Mouse (Mus musculus) heart, adult 2 months (tissue): ENCODE measurements around the gene Pim2. TPM values are rescaled to one million over a fixed set of nuclear protein-coding genes. Genes with fewer than 3 reads are reported as not detected.

ENCODE experiments used
- DNase-seq, 2 experiments: peaks; one replicate each; pipeline ENCODE4 v3.0.0; 2021
- H3K27ac ChIP-seq: fragments of 200-600 bp; 2 replicates; pipeline ENCODE4 v1.8.1; 2022
- H3K27me3 ChIP-seq: fragments of 200-500 bp; 2 replicates; pipeline ENCODE4 v1.6.1; 2012; ENCODE audit warnings: mild to moderate bottlenecking, low read length, inconsistent platforms, mixed read lengths; ENCODE audit not compliant: control insufficient read depth, insufficient read depth
- H3K36me3 ChIP-seq: fragments of 200-500 bp; 2 replicates; pipeline ENCODE4 v1.6.1; 2012; ENCODE audit warnings: low read length, inconsistent platforms; ENCODE audit not compliant: control insufficient read depth, insufficient read depth
- H3K4me1 ChIP-seq: fragments of 200-500 bp; 2 replicates; pipeline ENCODE4 v1.6.1; 2011; ENCODE audit warnings: low read length; ENCODE audit not compliant: control insufficient read depth, insufficient read depth
- H3K4me3 ChIP-seq: fragments of 200-600 bp; 2 replicates; pipeline ENCODE4 v1.8.1; 2022
- H3K79me2 ChIP-seq: fragments of 200-500 bp; replicated peaks from 2 replicates; pipeline ENCODE4 v1.6.1; 2012; ENCODE audit warnings: mild to moderate bottlenecking, inconsistent platforms, low read length, moderate library complexity, mixed read lengths; ENCODE audit not compliant: control insufficient read depth, insufficient read depth
- H3K9ac ChIP-seq: fragments of 200-500 bp; 2 replicates; pipeline ENCODE4 v1.6.1; 2012; ENCODE audit warnings: low read depth, mild to moderate bottlenecking, control low read depth, inconsistent platforms, low read length, mixed read lengths
- CTCF ChIP-seq: fragments of 200-600 bp; IDR thresholded peaks from 2 replicates; pipeline ENCODE4 v1.8.1; 2022; ENCODE audit warnings: antibody characterized with exemption, mild to moderate bottlenecking, moderate library complexity
- EP300 ChIP-seq: fragments of 200-500 bp; IDR thresholded peaks from 2 replicates; pipeline ENCODE4 v1.6.1; 2011; ENCODE audit warnings: low read depth, low read length, control low read depth; ENCODE audit not compliant: insufficient read depth
- POLR2A ChIP-seq: fragments of 200-500 bp; IDR thresholded peaks from 2 replicates; pipeline ENCODE4 v1.6.1; 2011; ENCODE audit warnings: mild to moderate bottlenecking, low read depth, low read length, control low read depth; ENCODE audit not compliant: insufficient read depth
- WGBS: fragments of 180-500 bp; shearing (Covaris S2); methylation state at CpG from one replicate; pipeline ENCODE4 v1.1.7; 2018; 5-methylcytosine and 5-hydroxymethylcytosine counted together
- intact Hi-C: fragments of 180-260 bp; cut with DNase I; formaldehyde crosslinking; loops from one replicate; pipeline ENCODE4 v1.15.1; 2025
- long read RNA-seq: library from polyadenylated mRNA; stranded (forward); transcript quantifications from one replicate; pipeline ENCODE4 v2.0.0, GENCODE M21; 2021
- polyA plus RNA-seq: library from polyadenylated mRNA; depleted of rRNA; stranded (reverse); fragments of >200 nt; gene quantifications from 2 replicates; pipeline ENCODE4 v1.2.3, GENCODE M21; 2012; rRNA removed
- total RNA-seq, 2 experiments: library from RNA; stranded (reverse); gene quantifications; 2 replicates each; pipeline ENCODE4 v1.2.3; 2021

Gene Pim2
- 1 to 10 TPM; 2.6 to 4.0 TPM for total RNA-seq
- 4.7 and 5.7 TPM in 2 replicates for polyA plus RNA-seq
- long read RNA-seq, partial matches to known transcripts: 0 of 3 reads
- long read RNA-seq, other reads (novel, unspliced or antisense): 1 of 3 reads

- Histone ChIP-seq H3K4me3 (peak within 1 kb of the TSS; percentile 54), H3K4me1 (no peaks in the 10 kb centered on the region), H3K27ac (peak within 1 kb of the TSS; percentile 5; the same call in 1 of the 2 replicates), H3K9ac (peak within 1 kb of the TSS; percentile 57), H3K79me2 (no peaks in the 10 kb centered on the region), H3K36me3 (no peaks in the 10 kb centered on the region), H3K27me3 (no peaks in the 10 kb centered on the region)
- intact Hi-C loops: no loop called here
- 12% methylated on average over 35 of the region's 38 CpGs for WGBS
- peak; percentile 70 to 85 for DNase-seq
- TF ChIP-seq POLR2A (no peak), CTCF (0 out of 2 replicates have a peak, but pooled peaks have one; percentile 3), EP300 (0 out of 2 replicates have a peak, but pooled peaks have one; percentile 19)
Measured at GRCm38 (mm10) chrX:7878007-7878419, at the start of gene Pim2. TSS of gene Pim2 (plus strand) at chrX:7878262.

- 47% methylated on average over 1 of the region's 1 CpGs for WGBS
- intact Hi-C loops: no loop called here
Measured at GRCm38 (mm10) chrX:7837146-7837545, 40.9 kb upstream of the Pim2 start.

GRCm38 (mm10) chrX:7840842-7841162, 37.3 kb upstream of the Pim2 start:
- Histone ChIP-seq H3K4me1 (peaks cover 4% of the 10 kb centered on the region), H3K4me3 (peak overlapping the region; percentile 37), H3K9ac (no peak overlapping the region), H3K36me3 (peaks cover 4% of the 10 kb centered on the region), H3K79me2 (no peaks in the 10 kb centered on the region; the same call in 1 of the 2 replicates), H3K27ac (peak overlapping the region; percentile 95), H3K27me3 (no peaks in the 10 kb centered on the region)
- DNase-seq: no peak
- WGBS: 14% methylated on average over 7 of the region's 7 CpGs
- intact Hi-C loops: no loop called here
- TF ChIP-seq POLR2A (no peak), EP300 (no peak)

More at GRCm38 (mm10) chrX:7837146-7837545, 40.9 kb upstream of the Pim2 start:
- Histone ChIP-seq H3K4me3 (no peak overlapping the region), H3K27ac (no peak overlapping the region), H3K4me1 (no peaks in the 10 kb centered on the region), H3K9ac (no peak overlapping the region), H3K27me3 (no peaks in the 10 kb centered on the region), H3K79me2 (no peaks in the 10 kb centered on the region; the same call in 1 of the 2 replicates), H3K36me3 (no peaks in the 10 kb centered on the region)
- DNase-seq: no peak
- no peak for TF ChIP-seq CTCF
- no peak for TF ChIP-seq POLR2A
- TF ChIP-seq EP300: no peak

DNA sequence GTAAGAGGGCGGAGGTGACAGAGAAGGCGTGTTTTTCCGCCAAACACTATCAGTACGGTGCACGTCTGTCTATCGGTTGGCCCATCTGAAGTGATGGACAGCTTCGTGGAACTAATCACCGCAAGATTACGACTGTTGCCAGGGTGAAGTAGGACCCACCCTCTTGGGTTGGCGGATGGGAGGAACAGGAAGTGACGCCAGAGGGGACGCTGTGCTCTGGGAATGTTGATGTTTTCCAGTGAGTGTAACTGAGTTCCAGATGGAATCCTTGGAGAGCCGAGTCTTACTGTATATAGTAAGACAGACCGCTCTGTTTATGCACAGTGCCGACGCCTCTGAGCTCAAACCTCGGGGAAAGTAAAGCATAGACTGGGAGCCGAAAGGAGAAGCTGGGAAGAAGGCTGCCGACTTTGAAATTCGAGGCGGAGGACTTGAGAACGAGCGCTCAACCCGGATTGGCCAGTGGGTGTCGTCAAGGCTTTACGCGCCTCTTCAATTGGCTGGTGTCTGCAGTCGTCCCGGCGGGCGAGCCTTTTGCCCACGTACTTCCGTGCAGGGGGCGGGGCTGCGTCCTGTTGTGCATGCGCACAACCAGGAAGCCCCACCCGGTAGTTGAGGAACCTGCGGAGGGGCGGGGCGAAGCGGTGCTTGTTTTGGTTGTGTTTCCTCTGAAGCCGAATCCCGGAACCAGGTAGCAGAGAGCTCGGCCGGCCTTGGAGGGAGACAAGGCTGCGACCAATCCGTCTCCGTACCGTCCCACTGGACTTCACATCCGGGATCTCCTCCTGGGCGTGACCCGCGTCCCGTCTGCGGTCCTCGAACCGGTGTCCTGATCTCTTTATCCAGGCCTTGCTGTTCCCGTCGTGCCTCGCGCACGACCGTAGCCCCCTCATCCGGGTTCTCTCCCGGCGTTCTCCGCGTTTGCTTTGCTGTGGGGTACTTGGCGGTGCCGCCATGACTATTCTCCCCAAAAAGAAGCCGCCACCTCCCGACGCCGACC, 36.6 kb upstream of the Pim2 start, which contains the start of gene Otud5:
TSS of gene Otud5 (plus strand) at position 202 of the 1,000 bp plus-strand sequence.
- Histone ChIP-seq H3K9ac (peak within 1 kb of the TSS; percentile 93), H3K4me3 (peak within 1 kb of the TSS; percentile 67), H3K36me3 (peaks cover 4% of the 10 kb centered on the region), H3K79me2 (no peaks in the 10 kb centered on the region; the same call in 1 of the 2 replicates), H3K27ac (peak within 1 kb of the TSS; percentile 97), H3K27me3 (no peaks in the 10 kb centered on the region), H3K4me1 (peaks cover 4% of the 10 kb centered on the region)
- peak; percentile 91 to 96 for DNase-seq
- TF ChIP-seq CTCF (no peak), POLR2A (peak; percentile 57)
- 15% methylated on average over 72 of the region's 74 CpGs for WGBS
- intact Hi-C loops: no loop called here

GRCm38 (mm10) chrX:7842318-7842717, 35.7 kb upstream of the Pim2 start:
- H3K4me3 ChIP-seq: peak overlapping the region; percentile 67
- no peaks in the 10 kb centered on the region for H3K27me3 ChIP-seq
- peak in 1 of 2 experiments; percentile 26 for DNase-seq
- peaks cover 4% of the 10 kb centered on the region for H3K36me3 ChIP-seq
- TF ChIP-seq CTCF: no peak
- no peak for TF ChIP-seq EP300
- no peak for TF ChIP-seq POLR2A
- H3K9ac ChIP-seq: peak overlapping the region; percentile 93
- intact Hi-C loops: no loop called here
- 27% methylated on average over 31 of the region's 42 CpGs for WGBS
- peaks cover 4% of the 10 kb centered on the region for H3K4me1 ChIP-seq
- no peaks in the 10 kb centered on the region; the same call in 1 of the 2 replicates for H3K79me2 ChIP-seq
- H3K27ac ChIP-seq: peak overlapping the region; percentile 97

DNA sequence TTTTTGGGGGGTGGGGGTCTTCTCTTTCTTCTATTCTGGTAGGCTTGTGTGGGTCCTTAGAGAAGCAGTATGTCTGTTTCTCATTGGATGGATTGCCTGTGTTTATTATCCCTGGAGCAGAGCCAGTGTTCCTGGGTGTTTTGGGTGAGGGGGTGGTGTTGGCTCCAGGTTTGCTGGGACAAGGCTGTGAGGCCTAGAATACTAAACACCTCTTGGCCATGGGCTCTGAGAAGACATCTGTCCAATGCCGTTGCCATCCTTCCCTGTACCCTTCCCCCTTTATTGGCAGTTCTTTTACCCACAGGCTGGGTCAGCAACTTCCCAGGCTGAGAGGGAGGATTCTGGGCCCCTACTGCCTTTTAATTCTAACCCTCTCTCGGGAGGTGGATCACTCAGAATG, 30.2 kb upstream of the Pim2 start:
- Histone ChIP-seq H3K36me3 (peaks cover 4% of the 10 kb centered on the region), H3K9ac (no peak overlapping the region), H3K4me3 (no peak overlapping the region), H3K27me3 (no peaks in the 10 kb centered on the region), H3K79me2 (no peaks in the 10 kb centered on the region), H3K27ac (no peak overlapping the region), H3K4me1 (peaks cover 4% of the 10 kb centered on the region)
- DNase-seq: no peak
- WGBS: 70% methylated on average over 2 of the region's 2 CpGs
- intact Hi-C loops: loop anchor here (5.0 kb wide), 1 partner anchor 34 kb away; the partner anchor contains the start of gene Slc35a2
- TF ChIP-seq POLR2A: no peak
- no peak for TF ChIP-seq CTCF
- TF ChIP-seq EP300: no peak
